Mouse (Mus musculus): ENCODE data around the gene Ppm1d. TPM values are rescaled to one million over a fixed set of nuclear protein-coding genes. Genes with fewer than 3 reads are reported as not detected.

Gene Ppm1d
- polyA plus RNA-seq, 1 experiment from 2014 or later = 21.1 TPM

GRCm38 (mm10) chr11:85392179-85392863 lies 81.3 kb downstream of the Ppm1d start:
- Histone ChIP-seq H3K27me3 (ENCODE audit: control insufficient read depth, insufficient read depth, low read length) (no peaks in the 10 kb centered on the region), H3K9me3 (ENCODE audit: control insufficient read depth, low read length) (no peaks in the 10 kb centered on the region), H3K27ac (peak overlapping the region; percentile 62; the same call in 1 of the 2 replicates), H3K9ac (no peak overlapping the region), H3K4me2 (replicated peaks) (no peak overlapping the region), H3K4me3 (replicated peaks; ENCODE audit: low read length) (no peak overlapping the region), H3K36me3 (replicated peaks; ENCODE audit: control insufficient read depth, insufficient read depth) (no peaks in the 10 kb centered on the region), H3K4me1 (replicated peaks; ENCODE audit: control insufficient read depth, insufficient read depth, low read length) (peaks cover 12% of the 10 kb centered on the region; the same call in 1 of the 2 replicates)
- WGBS = 36% methylated on average over 12 of the region's 12 CpGs
- DNase-seq (ENCODE audit: low spot score) (peak; percentile 24), ATAC-seq (ENCODE audit: low FRiP score) (no peak)

- ATAC-seq (ENCODE audit: low FRiP score) = no peak
- 28% methylated on average over 9 of the region's 9 CpGs for WGBS
- Histone ChIP-seq H3K4me1 (replicated peaks; ENCODE audit: control insufficient read depth, insufficient read depth, low read length) (peaks cover 12% of the 10 kb centered on the region; the same call in 1 of the 2 replicates), H3K4me2 (replicated peaks) (no peak overlapping the region), H3K27me3 (ENCODE audit: control insufficient read depth, insufficient read depth, low read length) (no peaks in the 10 kb centered on the region), H3K27ac (peak overlapping the region; percentile 62; the same call in 1 of the 2 replicates), H3K4me3 (replicated peaks; ENCODE audit: low read length) (no peak overlapping the region), H3K36me3 (replicated peaks; ENCODE audit: control insufficient read depth, insufficient read depth) (no peaks in the 10 kb centered on the region), H3K9ac (no peak overlapping the region), H3K9me3 (ENCODE audit: control insufficient read depth, low read length) (no peaks in the 10 kb centered on the region)
- DNase-seq (ENCODE audit: low spot score) = no peak
Observed at GRCm38 (mm10) chr11:85392864-85393220, 81.8 kb downstream of the Ppm1d start.

- Histone ChIP-seq H3K4me1 (replicated peaks; ENCODE audit: control insufficient read depth, insufficient read depth, low read length) (peaks cover 12% of the 10 kb centered on the region; the same call in 1 of the 2 replicates), H3K9me3 (ENCODE audit: control insufficient read depth, low read length) (no peaks in the 10 kb centered on the region), H3K4me3 (replicated peaks; ENCODE audit: low read length) (no peak overlapping the region), H3K4me2 (replicated peaks) (no peak overlapping the region), H3K36me3 (replicated peaks; ENCODE audit: control insufficient read depth, insufficient read depth) (no peaks in the 10 kb centered on the region), H3K9ac (no peak overlapping the region), H3K27me3 (ENCODE audit: control insufficient read depth, insufficient read depth, low read length) (no peaks in the 10 kb centered on the region), H3K27ac (no peak overlapping the region)
- ATAC-seq (ENCODE audit: low FRiP score) (no peak), DNase-seq (ENCODE audit: low spot score) (no peak)
- 58% methylated on average over 3 of the region's 3 CpGs for WGBS
Observed at GRCm38 (mm10) chr11:85393990-85394389, 82.9 kb downstream of the Ppm1d start.

- Histone ChIP-seq H3K36me3 (replicated peaks; ENCODE audit: control insufficient read depth, insufficient read depth) (no peaks in the 10 kb centered on the region), H3K4me3 (replicated peaks; ENCODE audit: low read length) (no peak overlapping the region), H3K27ac (no peak overlapping the region), H3K4me2 (replicated peaks) (no peak overlapping the region), H3K9me3 (ENCODE audit: control insufficient read depth, low read length) (no peaks in the 10 kb centered on the region), H3K4me1 (replicated peaks; ENCODE audit: control insufficient read depth, insufficient read depth, low read length) (peaks cover 12% of the 10 kb centered on the region; the same call in 1 of the 2 replicates), H3K27me3 (ENCODE audit: control insufficient read depth, insufficient read depth, low read length) (no peaks in the 10 kb centered on the region), H3K9ac (no peak overlapping the region)
- ATAC-seq (ENCODE audit: low FRiP score) (no peak), DNase-seq (ENCODE audit: low spot score) (no peak)
- WGBS = 25% methylated on average over 7 of the region's 7 CpGs
Observed at GRCm38 (mm10) chr11:85395361-85395760, 84.3 kb downstream of the Ppm1d start.

Other genes starting within 250 kb of the Ppm1d start
- gene Usp32, start 171.1 kb upstream of the Ppm1d start, polyA plus RNA-seq (2014; fragmentation: Nextera tagmentation; extraction: Ambion mirVana) = 17.3 and 18.8 TPM in 2 replicates
- 0.97 and 1.9 TPM in 2 replicates for gene 1700125H20Rik, start 140.8 kb upstream of the Ppm1d start, polyA plus RNA-seq (2014; fragmentation: Nextera tagmentation; extraction: Ambion mirVana)
- gene Appbp2, start 76.1 kb upstream of the Ppm1d start, polyA plus RNA-seq (2014; fragmentation: Nextera tagmentation; extraction: Ambion mirVana) = 58.1 and 63.9 TPM in 2 replicates
- 29.2 and 36.5 TPM in 2 replicates for gene Bcas3, start 41.9 kb downstream of the Ppm1d start, polyA plus RNA-seq (2014; fragmentation: Nextera tagmentation; extraction: Ambion mirVana)